Mouse (Mus musculus) midbrain, embryonic 16.5 days (tissue): ENCODE measurements around the gene Ggcx. TPM values are rescaled to one million over a fixed set of nuclear protein-coding genes. Genes with fewer than 3 reads are reported as not detected.

Experiments used
- ATAC-seq: fragments of 200-750 bp; cut with Nextera tagmentation; 2 replicates; pipeline ENCODE4 v1.8.0; 2017; ENCODE audit warnings: moderate TSS enrichment
- H3K27ac ChIP-seq: fragments of 300-500 bp; sonication (generic); 2 replicates; pipeline ENCODE4 v1.5.1; 2014; ENCODE audit warnings: mild to moderate bottlenecking, low read length, mixed read lengths
- H3K27me3 ChIP-seq: fragments of 300-500 bp; sonication (generic); 2 replicates; pipeline ENCODE4 v1.6.1; 2014; ENCODE audit warnings: low read depth, low read length, mixed read lengths; ENCODE audit not compliant: control insufficient read depth, insufficient read depth
- H3K36me3 ChIP-seq: fragments of 300-500 bp; sonication (generic); 2 replicates; pipeline ENCODE4 v1.6.1; 2014; ENCODE audit warnings: mild to moderate bottlenecking, low read length, moderate library complexity, mixed read lengths; ENCODE audit not compliant: control insufficient read depth, insufficient read depth
- H3K4me1 ChIP-seq: fragments of 300-500 bp; sonication (generic); 2 replicates; pipeline ENCODE4 v1.6.1; 2014; ENCODE audit warnings: mild to moderate bottlenecking, low read length, mixed read lengths; ENCODE audit not compliant: control insufficient read depth, insufficient read depth
- H3K4me2 ChIP-seq: fragments of 300-500 bp; sonication (generic); 2 replicates; pipeline ENCODE4 v1.6.1; 2014; ENCODE audit warnings: mild to moderate bottlenecking, low read length, mixed read lengths
- H3K4me3 ChIP-seq: fragments of 300-500 bp; sonication (generic); 2 replicates; pipeline ENCODE4 v1.5.1; 2014; ENCODE audit warnings: low read depth, mild to moderate bottlenecking, low read length, moderate library complexity, mixed read lengths
- H3K9ac ChIP-seq: fragments of 300-500 bp; sonication (generic); 2 replicates; pipeline ENCODE4 v1.6.1; 2014; ENCODE audit warnings: low read depth, low read length, mixed read lengths
- H3K9me3 ChIP-seq: fragments of 300-500 bp; sonication (generic); replicated peaks from 2 replicates; pipeline ENCODE4 v1.6.1; 2014; ENCODE audit warnings: mild to moderate bottlenecking, low read length, mixed read lengths; ENCODE audit not compliant: control insufficient read depth, poor library complexity, severe bottlenecking
- WGBS: fragments of 180-500 bp; shearing (Covaris S2); extraction: QIAGEN DNeasy Blood & Tissue Kit; methylation state at CpG from one replicate; pipeline ENCODE4 v1.1.7; 2014; 5-methylcytosine and 5-hydroxymethylcytosine counted together
- polyA plus RNA-seq: library from polyadenylated mRNA; unstranded; fragments of >200 nt; fragmentation: Nextera tagmentation; extraction: Ambion mirVana; gene quantifications from 2 replicates; pipeline ENCODE4 v1.2.1, GENCODE M21; 2015

The Ggcx gene
- polyA plus RNA-seq, 1 experiment from 2014 or later, result 15.2 TPM

- Histone ChIP-seq H3K27ac (no peak overlapping the region), H3K4me2 (no peak overlapping the region), H3K36me3 (no peaks in the 10 kb centered on the region), H3K27me3 (no peaks in the 10 kb centered on the region), H3K9me3 (no peaks in the 10 kb centered on the region), H3K4me3 (no peak overlapping the region), H3K4me1 (no peaks in the 10 kb centered on the region), H3K9ac (no peak overlapping the region)
- 82% methylated on average over 4 of the region's 4 CpGs for WGBS
- no peak for ATAC-seq
Measured at GRCm38 (mm10) chr6:72373184-72373583, 40.9 kb upstream of the Ggcx start.

- Histone ChIP-seq H3K27me3 (peaks cover 2% of the 10 kb centered on the region; the same call in 1 of the 2 replicates), H3K4me2 (no peak overlapping the region), H3K27ac (no peak overlapping the region), H3K9ac (no peak overlapping the region), H3K9me3 (no peaks in the 10 kb centered on the region), H3K36me3 (no peaks in the 10 kb centered on the region), H3K4me1 (no peaks in the 10 kb centered on the region), H3K4me3 (no peak overlapping the region)
- ATAC-seq, result no peak
- 76% methylated on average over 7 of the region's 7 CpGs for WGBS
Measured at GRCm38 (mm10) chr6:72374206-72374605, 39.9 kb upstream of the Ggcx start.

GRCm38 (mm10) chr6:72374820-72375563 is 39.1 kb upstream of the Ggcx start:
- Histone ChIP-seq H3K27ac (no peak overlapping the region), H3K4me2 (no peak overlapping the region), H3K27me3 (peaks cover 10% of the 10 kb centered on the region), H3K9ac (no peak overlapping the region), H3K4me1 (no peaks in the 10 kb centered on the region), H3K9me3 (no peaks in the 10 kb centered on the region), H3K4me3 (no peak overlapping the region), H3K36me3 (no peaks in the 10 kb centered on the region)
- WGBS, result 88% methylated on average over 15 of the region's 15 CpGs
- ATAC-seq, result no peak

- Histone ChIP-seq H3K27ac (no peak overlapping the region), H3K36me3 (no peaks in the 10 kb centered on the region), H3K4me1 (no peaks in the 10 kb centered on the region), H3K4me2 (no peak overlapping the region), H3K9me3 (no peaks in the 10 kb centered on the region), H3K27me3 (peaks cover 17% of the 10 kb centered on the region), H3K4me3 (no peak overlapping the region), H3K9ac (no peak overlapping the region)
- no peak for ATAC-seq
- 86% methylated on average over 8 of the region's 8 CpGs for WGBS
Measured at GRCm38 (mm10) chr6:72378510-72379234, 35.4 kb upstream of the Ggcx start.

GRCm38 (mm10) chr6:72379377-72380130 is 34.6 kb upstream of the Ggcx start:
- Histone ChIP-seq H3K36me3 (no peaks in the 10 kb centered on the region), H3K4me3 (peak overlapping the region; percentile 31; the same call in 1 of the 2 replicates), H3K9ac (no peak overlapping the region), H3K27ac (no peak overlapping the region), H3K4me2 (peak overlapping the region; percentile 52; the same call in 1 of the 2 replicates), H3K9me3 (no peaks in the 10 kb centered on the region), H3K4me1 (no peaks in the 10 kb centered on the region), H3K27me3 (peaks cover 17% of the 10 kb centered on the region)
- no peak for ATAC-seq
- WGBS, result 51% methylated on average over 7 of the region's 7 CpGs

- Histone ChIP-seq H3K4me2 (peak within 1 kb of the TSS; percentile 52), H3K9me3 (no peaks in the 10 kb centered on the region), H3K27ac (no peak within 1 kb of the TSS), H3K36me3 (no peaks in the 10 kb centered on the region), H3K4me3 (peak within 1 kb of the TSS; percentile 31), H3K27me3 (peaks cover 17% of the 10 kb centered on the region), H3K4me1 (no peaks in the 10 kb centered on the region), H3K9ac (peak within 1 kb of the TSS; percentile 49)
- ATAC-seq, result 0 out of 2 replicates have a peak, but pooled peaks have one; percentile 25
- WGBS, result 1% methylated on average over 49 of the region's 49 CpGs
Measured at GRCm38 (mm10) chr6:72380131-72380770, 33.9 kb upstream of the Ggcx start, which contains the start of gene Vamp5. TSS of gene Vamp5 (minus strand) at chr6:72380468.

- Histone ChIP-seq H3K4me1 (no peaks in the 10 kb centered on the region), H3K4me2 (no peak overlapping the region), H3K4me3 (no peak overlapping the region), H3K27me3 (peaks cover 17% of the 10 kb centered on the region), H3K36me3 (no peaks in the 10 kb centered on the region), H3K9ac (no peak overlapping the region), H3K27ac (no peak overlapping the region), H3K9me3 (no peaks in the 10 kb centered on the region)
- WGBS, result 82% methylated on average over 6 of the region's 6 CpGs
- ATAC-seq, result no peak
Measured at GRCm38 (mm10) chr6:72382494-72382893, 31.6 kb upstream of the Ggcx start.

GRCm38 (mm10) chr6:72383142-72383820 is 30.8 kb upstream of the Ggcx start:
- H3K27ac ChIP-seq, result no peak overlapping the region
- no peaks in the 10 kb centered on the region for H3K36me3 ChIP-seq
- no peak overlapping the region for H3K4me3 ChIP-seq
- H3K4me2 ChIP-seq, result no peak overlapping the region
- H3K4me1 ChIP-seq, result no peaks in the 10 kb centered on the region
- H3K27me3 ChIP-seq, result peaks cover 17% of the 10 kb centered on the region
- 85% methylated on average over 6 of the region's 6 CpGs for WGBS
- no peak for ATAC-seq
- H3K9ac ChIP-seq, result no peak overlapping the region
- no peaks in the 10 kb centered on the region for H3K9me3 ChIP-seq
